Mouse (Mus musculus) hindbrain, embryonic 10.5 days (tissue): ENCODE measurements around the gene Metap1. TPM values are rescaled to one million over a fixed set of nuclear protein-coding genes. Genes with fewer than 3 reads are reported as not detected.
"Not testable (repeated sequence)": the region's sequence is repeated elsewhere in the genome, so short reads cannot be mapped to it uniquely, and the experiment has no call there.

Source experiments
- DNase-seq: peaks from one replicate; pipeline ENCODE4 v3.0.0-alpha.2; 2017; ENCODE audit warnings: low spot score
- H3K27ac ChIP-seq: fragments of 300-500 bp; sonication (generic); 2 replicates; pipeline ENCODE4 v1.5.1; 2016; ENCODE audit warnings: mild to moderate bottlenecking, moderate library complexity
- H3K27me3 ChIP-seq: fragments of 300-500 bp; sonication (generic); 2 replicates; pipeline ENCODE4 v1.6.1; 2016; ENCODE audit warnings: mild to moderate bottlenecking; ENCODE audit not compliant: poor library complexity, insufficient read depth, severe bottlenecking
- H3K36me3 ChIP-seq: fragments of 300-500 bp; sonication (generic); 2 replicates; pipeline ENCODE4 v1.6.1; 2016; ENCODE audit warnings: mild to moderate bottlenecking, moderate library complexity
- H3K4me1 ChIP-seq: fragments of 300-500 bp; sonication (generic); replicated peaks from 2 replicates; pipeline ENCODE4 v1.6.1; 2016; ENCODE audit warnings: mild to moderate bottlenecking
- H3K4me3 ChIP-seq: fragments of 300-500 bp; sonication (generic); 2 replicates; pipeline ENCODE4 v1.5.1; 2016; ENCODE audit warnings: mild to moderate bottlenecking, moderate library complexity
- H3K9me3 ChIP-seq: fragments of 300-500 bp; sonication (generic); 2 replicates; pipeline ENCODE4 v1.6.1; 2016; ENCODE audit warnings: mild to moderate bottlenecking, moderate library complexity
- WGBS: fragments of 180-500 bp; shearing (Covaris S2); methylation state at CpG from one replicate; pipeline ENCODE4 v1.1.7; 2016; 5-methylcytosine and 5-hydroxymethylcytosine counted together
- polyA plus RNA-seq: library from polyadenylated mRNA; unstranded; fragments of >200 nt; fragmentation: Nextera tagmentation; extraction: Ambion mirVana; gene quantifications from 2 replicates; pipeline ENCODE4 v1.2.1, GENCODE M21; 2016

The Metap1 gene
- polyA plus RNA-seq, 1 experiment from 2014 or later, result 51.3 TPM

DNA sequence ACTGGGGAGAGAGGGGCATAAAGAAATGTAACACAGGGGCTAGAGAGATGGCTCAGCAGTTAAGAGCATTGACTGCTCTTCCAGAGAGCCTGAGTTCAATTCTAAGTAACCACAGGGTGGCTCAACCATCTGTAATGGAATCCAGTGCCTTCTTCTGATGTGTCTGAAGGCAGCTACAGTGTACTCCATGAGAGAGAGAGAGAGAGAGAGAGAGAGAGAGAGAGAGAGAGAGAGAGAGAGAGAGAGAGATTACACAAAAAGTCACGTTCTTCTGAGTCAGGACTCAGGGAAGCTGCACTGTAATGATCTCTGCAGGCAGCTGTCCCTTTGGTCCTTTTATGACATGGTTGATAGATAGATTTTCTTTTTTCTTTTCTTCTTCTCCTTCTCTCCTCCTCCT, 5.2 kb upstream of the Metap1 start:
- no peaks in the 10 kb centered on the region for H3K9me3 ChIP-seq
- WGBS, result 56% methylated on average over 1 of the region's 1 CpGs
- no peak overlapping the region for H3K4me3 ChIP-seq
- no peak overlapping the region for H3K27ac ChIP-seq
- H3K36me3 ChIP-seq, result no peaks in the 10 kb centered on the region
- no peaks in the 10 kb centered on the region for H3K27me3 ChIP-seq
- DNase-seq, result no peak
- H3K4me1 ChIP-seq, result peaks cover 19% of the 10 kb centered on the region

DNA sequence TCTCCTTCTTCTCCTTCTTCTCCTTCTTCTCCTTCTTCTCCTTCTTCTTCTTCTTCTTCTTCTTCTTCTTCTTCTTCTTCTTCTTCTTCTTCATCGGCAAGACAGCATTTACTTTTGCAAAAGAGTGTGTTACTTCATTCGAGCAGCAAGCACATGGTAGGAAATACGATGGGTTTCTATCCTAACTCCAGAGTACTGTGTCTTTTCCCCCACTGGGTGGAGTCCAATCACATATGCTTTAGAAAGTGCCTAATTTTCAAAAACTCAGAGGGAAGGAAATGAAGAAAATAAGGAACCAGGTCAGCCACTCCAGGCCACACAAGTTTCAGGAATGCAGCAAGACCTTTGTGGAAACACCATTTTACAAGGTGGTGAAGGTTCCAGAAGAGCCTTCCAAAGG, 4.4 kb upstream of the Metap1 start:
- H3K27me3 ChIP-seq, result no peaks in the 10 kb centered on the region
- DNase-seq, result no peak
- no peaks in the 10 kb centered on the region for H3K36me3 ChIP-seq
- peaks cover 10% of the 10 kb centered on the region for H3K4me1 ChIP-seq
- WGBS, result 87% methylated on average over 3 of the region's 3 CpGs
- H3K4me3 ChIP-seq, result no peak overlapping the region
- no peak overlapping the region for H3K27ac ChIP-seq
- H3K9me3 ChIP-seq, result no peaks in the 10 kb centered on the region

DNA sequence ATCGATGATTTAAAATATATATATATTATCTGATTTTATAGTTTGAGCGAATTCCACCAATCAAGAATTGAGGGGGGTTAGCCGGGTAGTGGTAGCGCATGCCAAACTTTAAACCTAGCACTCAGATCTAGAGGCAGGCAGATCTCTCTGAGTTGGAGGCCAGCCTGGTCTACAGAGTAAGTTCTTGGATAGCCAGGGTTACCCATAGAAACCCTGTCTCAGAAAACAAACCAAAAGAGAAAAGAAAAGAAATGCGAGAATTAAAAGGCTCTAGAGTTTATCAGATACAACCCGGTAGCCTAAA, 671 bp upstream of the Metap1 start:
- H3K9me3 ChIP-seq, result no peaks in the 10 kb centered on the region
- peaks cover 24% of the 10 kb centered on the region for H3K36me3 ChIP-seq
- H3K4me1 ChIP-seq, result peaks cover 14% of the 10 kb centered on the region
- no peaks in the 10 kb centered on the region for H3K27me3 ChIP-seq
- H3K4me3 ChIP-seq, result peak overlapping the region; percentile 92
- WGBS, result 30% methylated on average over 6 of the region's 6 CpGs
- H3K27ac ChIP-seq, result peak overlapping the region; percentile 94
- no peak for DNase-seq

DNA sequence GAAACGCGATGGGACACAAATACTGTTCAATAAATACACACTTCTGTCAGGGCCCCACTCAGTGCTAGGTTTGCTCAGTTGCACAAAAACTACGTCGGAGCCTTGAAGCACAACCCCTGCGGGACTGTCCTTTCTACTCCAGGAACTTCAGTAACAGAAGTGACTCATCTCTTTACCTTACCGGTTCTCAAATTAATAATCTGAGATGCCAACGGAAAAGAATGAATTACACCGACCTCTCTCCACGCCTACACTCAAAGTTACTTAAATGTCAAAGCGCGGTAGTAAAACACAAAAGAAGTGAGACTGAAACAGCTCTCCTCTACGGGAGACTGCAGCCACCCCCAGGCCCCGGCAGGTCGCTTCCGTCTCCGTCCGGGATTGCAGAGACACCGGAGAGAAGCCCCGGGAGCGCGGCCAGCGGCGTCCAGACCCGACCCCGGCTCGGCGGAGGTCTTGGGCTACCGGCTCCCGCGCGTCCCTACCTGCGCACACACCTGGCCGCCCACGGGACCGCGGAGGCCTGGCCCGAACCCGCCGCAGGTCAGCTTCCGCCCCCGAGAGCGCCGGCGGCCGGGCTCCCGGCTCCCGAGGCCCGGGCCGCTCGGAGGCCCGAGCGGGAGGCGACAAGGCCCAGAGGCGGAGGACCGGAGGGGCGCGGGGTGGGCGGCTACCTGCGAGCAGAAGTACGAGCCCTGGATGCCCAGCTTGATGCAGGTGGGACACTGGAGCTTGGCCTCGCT, 560 bp downstream of the Metap1 start:
- Histone ChIP-seq H3K27ac (peak overlapping the region; percentile 94), H3K9me3 (no peaks in the 10 kb centered on the region), H3K4me1 (peaks cover 14% of the 10 kb centered on the region), H3K4me3 (peak overlapping the region; percentile 92), H3K27me3 (no peaks in the 10 kb centered on the region), H3K36me3 (peaks cover 36% of the 10 kb centered on the region)
- WGBS, result under 1% methylated on average over 61 of the region's 61 CpGs
- no peak for DNase-seq

DNA sequence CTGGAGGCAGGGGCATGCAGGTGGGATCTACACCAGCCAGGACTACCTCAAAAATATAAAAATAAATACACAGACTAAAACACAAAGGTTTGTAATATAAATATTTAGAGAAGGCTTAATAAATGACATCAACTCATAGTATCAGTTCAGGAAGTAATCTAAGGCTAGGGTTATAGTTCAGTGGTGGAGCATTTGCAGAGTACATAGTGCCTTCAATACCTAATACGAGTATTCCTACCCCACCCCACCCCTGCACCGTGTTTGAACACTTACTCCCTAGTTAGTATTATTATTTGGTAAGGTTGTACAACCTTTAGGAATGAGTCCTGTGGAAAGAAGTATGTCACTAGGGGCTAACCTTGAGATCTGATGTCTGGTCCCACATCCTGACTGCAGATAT, 6.1 kb downstream of the Metap1 start:
- Histone ChIP-seq H3K9me3 (no peaks in the 10 kb centered on the region), H3K27ac (no peak overlapping the region), H3K36me3 (peaks cover 86% of the 10 kb centered on the region), H3K27me3 (no peaks in the 10 kb centered on the region), H3K4me3 (no peak overlapping the region), H3K4me1 (peaks cover 7% of the 10 kb centered on the region)
- no peak for DNase-seq
- WGBS, result 92% methylated on average over 2 of the region's 2 CpGs

DNA sequence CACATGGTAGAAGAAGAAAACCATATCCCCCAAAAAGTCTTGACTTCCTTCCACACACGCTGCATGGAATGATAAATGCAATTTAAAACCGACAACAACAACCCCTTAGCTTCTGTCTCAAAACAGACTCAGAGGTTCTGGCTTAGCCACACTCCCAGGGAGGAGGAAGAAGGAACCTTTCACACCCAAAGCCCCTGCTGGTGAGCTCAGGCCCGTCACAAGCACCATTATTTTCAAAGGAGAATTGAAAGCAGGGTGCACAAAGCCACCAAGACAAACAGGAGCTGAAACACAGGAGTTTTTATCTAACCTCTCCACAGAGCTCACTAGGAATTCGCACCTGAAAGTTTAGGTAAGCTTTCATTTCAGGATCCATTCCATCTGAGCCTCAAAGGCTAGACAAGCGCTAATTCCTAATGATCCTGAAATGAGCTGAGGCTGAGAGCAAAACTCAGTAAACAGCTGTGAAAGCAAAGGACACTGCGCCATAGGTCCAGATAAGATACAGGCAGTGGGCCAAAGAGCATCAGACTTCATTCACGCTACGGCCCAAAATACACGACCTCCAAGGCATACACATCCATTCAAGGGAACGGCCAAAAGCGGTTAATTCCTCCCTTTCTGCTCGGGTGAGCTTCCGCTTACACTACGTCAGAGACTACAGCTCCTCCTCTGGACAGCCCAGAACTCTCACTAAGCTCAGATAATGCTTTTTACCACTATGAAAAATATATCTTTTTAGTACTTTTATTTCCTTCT, 7.6 kb downstream of the Metap1 start:
- Histone ChIP-seq H3K4me1 (no peaks in the 10 kb centered on the region), H3K36me3 (peaks cover 90% of the 10 kb centered on the region), H3K27ac (no peak overlapping the region), H3K4me3 (no peak overlapping the region), H3K9me3 (no peaks in the 10 kb centered on the region), H3K27me3 (no peaks in the 10 kb centered on the region)
- no peak for DNase-seq
- WGBS, result 77% methylated on average over 14 of the region's 14 CpGs

DNA sequence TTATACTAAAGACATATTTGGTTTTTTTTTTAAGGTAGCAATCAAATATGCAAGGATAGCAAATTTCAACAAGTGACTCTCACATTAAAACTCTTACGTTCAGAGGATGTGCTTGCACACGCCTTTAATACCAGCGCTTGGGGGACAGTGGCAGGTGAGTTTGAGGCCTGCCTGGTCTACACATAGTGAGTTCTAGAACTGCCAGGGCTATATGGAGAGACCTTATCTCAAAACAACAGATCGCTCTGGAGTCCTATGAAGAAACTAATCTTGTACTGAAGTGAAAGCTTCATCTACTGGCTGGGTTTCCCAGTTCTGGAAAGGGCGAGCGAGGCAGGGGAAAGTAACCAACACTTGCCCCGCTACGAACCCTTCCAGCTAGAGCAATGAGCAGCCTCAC, 9.8 kb downstream of the Metap1 start:
- peaks cover 86% of the 10 kb centered on the region for H3K36me3 ChIP-seq
- no peak for DNase-seq
- no peak overlapping the region for H3K4me3 ChIP-seq
- WGBS, result 94% methylated on average over 8 of the region's 8 CpGs
- no peaks in the 10 kb centered on the region for H3K4me1 ChIP-seq
- no peak overlapping the region for H3K27ac ChIP-seq
- H3K9me3 ChIP-seq, result no peaks in the 10 kb centered on the region
- H3K27me3 ChIP-seq, result no peaks in the 10 kb centered on the region

DNA sequence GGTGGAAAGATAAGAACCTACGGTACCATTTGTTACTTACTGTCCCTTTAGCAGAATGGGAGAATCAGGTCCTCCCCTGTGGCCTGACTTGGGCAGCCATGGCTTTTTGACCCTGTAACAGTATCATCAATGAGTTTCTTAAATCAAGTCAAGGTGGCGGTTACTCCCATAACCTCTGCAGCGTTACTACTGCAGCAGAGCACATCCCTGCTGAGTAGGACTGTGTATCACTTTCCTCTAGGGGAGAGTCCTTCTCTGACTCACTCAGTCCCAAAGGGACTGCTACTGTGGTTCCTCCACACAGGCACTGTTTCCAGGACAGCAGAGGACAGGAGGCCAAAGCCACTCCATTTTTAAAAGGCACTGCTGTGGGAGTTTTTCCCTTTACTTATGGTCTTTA, 18.2 kb downstream of the Metap1 start:
- 82% methylated on average over 3 of the region's 3 CpGs for WGBS

DNA sequence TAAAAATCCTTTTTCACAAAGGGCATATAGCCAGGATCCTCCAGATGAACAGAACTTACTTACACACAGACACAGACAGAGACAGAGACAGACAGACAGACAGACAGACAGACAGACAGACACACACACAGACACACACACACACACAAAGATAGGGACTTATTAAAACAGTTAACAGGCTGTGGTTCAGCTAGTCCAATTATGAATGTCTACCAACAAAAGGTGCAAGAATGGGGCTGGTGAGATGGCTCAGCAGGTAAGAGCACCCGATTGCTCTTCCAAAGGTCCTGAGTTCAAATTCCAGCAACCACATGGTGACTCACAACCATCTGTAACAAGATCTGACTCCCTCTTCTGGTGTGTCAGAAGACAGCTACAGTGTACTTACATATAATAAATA, 22.7 kb downstream of the Metap1 start:
- H3K27ac ChIP-seq, DNase-seq, H3K4me1 ChIP-seq, H3K27me3 ChIP-seq, H3K4me3 ChIP-seq, H3K9me3 ChIP-seq: not testable (repeated sequence)
- 91% methylated on average over 1 of the region's 1 CpGs for WGBS
- peaks cover 96% of the 10 kb centered on the region for H3K36me3 ChIP-seq

More for the DNA sequence above, 18.2 kb downstream of the Metap1 start:
- no peaks in the 10 kb centered on the region for H3K9me3 ChIP-seq
- no peak overlapping the region for H3K4me3 ChIP-seq
- H3K27ac ChIP-seq, result no peak overlapping the region
- no peak for DNase-seq
- H3K27me3 ChIP-seq, result no peaks in the 10 kb centered on the region
- H3K36me3 ChIP-seq, result peaks cover 91% of the 10 kb centered on the region
- H3K4me1 ChIP-seq, result no peaks in the 10 kb centered on the region

DNA sequence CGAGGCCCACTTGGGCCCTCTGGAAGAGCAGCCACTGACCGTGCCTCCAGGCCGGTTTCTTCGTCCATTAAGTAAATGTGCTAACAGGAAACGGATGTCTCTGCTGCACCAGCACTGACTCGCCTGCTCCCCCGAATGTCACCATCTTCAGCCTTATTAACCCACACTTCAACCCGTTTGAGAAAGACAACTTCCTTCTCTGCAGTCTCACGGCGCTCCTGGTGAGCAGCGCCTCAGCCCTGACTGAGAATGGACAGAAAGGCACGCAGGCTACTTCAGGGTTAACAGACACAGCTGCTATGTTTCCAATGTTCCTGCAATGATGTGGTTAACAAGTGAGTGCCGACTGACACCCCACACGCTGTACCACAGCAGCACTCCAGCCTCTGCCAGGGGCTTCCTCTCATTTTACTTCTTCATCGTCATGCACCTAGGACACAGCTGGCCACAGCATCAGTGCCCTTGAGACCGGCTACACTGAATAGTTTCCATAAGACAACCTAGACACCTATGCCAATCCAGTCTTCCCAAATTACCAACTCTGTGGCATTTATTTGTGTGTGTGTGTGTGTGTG, 24.7 kb downstream of the Metap1 start:
- H3K4me1 ChIP-seq, result no peaks in the 10 kb centered on the region
- no peaks in the 10 kb centered on the region for H3K9me3 ChIP-seq
- H3K27me3 ChIP-seq, result no peaks in the 10 kb centered on the region
- peaks cover 96% of the 10 kb centered on the region for H3K36me3 ChIP-seq
- H3K27ac ChIP-seq, result no peak overlapping the region
- no peak overlapping the region for H3K4me3 ChIP-seq
- 86% methylated on average over 16 of the region's 16 CpGs for WGBS
- DNase-seq, result no peak

DNA sequence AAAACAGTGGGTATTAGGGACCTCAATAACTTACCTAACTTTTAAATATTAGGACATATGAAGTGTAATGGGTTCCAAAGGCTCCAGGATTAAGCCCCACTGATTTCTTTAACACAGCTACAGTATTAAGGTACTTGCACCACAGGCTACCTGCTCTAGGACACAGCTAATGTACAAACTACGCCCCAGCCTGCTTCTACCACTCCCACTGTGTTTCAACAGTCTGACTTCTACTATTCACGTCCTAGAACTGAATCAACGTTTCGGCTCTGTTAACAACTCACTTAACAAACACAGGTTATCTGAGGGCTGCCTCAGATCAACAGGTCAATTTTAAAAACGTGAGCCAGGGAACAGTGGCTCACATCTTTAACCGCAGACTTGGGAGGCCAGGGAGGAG, 25.5 kb downstream of the Metap1 start:
- WGBS, result 89% methylated on average over 6 of the region's 6 CpGs
- Histone ChIP-seq H3K4me1 (no peaks in the 10 kb centered on the region), H3K36me3 (peaks cover 96% of the 10 kb centered on the region)

DNA sequence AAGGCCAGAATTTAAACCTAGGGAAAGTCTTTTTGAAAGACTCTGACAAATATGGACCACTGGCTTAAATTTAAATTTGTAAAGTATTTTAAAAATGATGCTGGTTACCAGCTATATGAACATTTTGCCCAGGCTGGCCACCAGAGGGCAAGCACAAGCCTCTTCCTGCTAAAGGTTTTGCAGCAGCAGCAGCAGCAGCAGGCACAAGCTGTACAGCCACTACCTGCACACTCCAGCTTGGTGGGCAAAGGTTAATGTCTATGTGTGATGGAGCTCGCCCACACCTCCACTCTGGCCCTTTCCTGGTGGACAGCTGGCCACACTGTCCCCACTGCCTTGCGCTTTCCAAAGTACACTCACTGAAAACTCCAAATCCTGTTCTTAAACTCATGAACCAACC, 26.2 kb downstream of the Metap1 start:
- no peak overlapping the region for H3K27ac ChIP-seq
- H3K4me3 ChIP-seq, result no peak overlapping the region
- peaks cover 96% of the 10 kb centered on the region for H3K36me3 ChIP-seq
- H3K27me3 ChIP-seq, result no peaks in the 10 kb centered on the region
- H3K9me3 ChIP-seq, result no peaks in the 10 kb centered on the region
- H3K4me1 ChIP-seq, result no peaks in the 10 kb centered on the region
- peak; percentile 42 for DNase-seq
- 84% methylated on average over 2 of the region's 2 CpGs for WGBS

More for the DNA sequence above, 25.5 kb downstream of the Metap1 start:
- no peaks in the 10 kb centered on the region for H3K27me3 ChIP-seq
- no peak overlapping the region for H3K27ac ChIP-seq
- H3K4me3 ChIP-seq, result no peak overlapping the region
- no peak for DNase-seq
- no peaks in the 10 kb centered on the region for H3K9me3 ChIP-seq

DNA sequence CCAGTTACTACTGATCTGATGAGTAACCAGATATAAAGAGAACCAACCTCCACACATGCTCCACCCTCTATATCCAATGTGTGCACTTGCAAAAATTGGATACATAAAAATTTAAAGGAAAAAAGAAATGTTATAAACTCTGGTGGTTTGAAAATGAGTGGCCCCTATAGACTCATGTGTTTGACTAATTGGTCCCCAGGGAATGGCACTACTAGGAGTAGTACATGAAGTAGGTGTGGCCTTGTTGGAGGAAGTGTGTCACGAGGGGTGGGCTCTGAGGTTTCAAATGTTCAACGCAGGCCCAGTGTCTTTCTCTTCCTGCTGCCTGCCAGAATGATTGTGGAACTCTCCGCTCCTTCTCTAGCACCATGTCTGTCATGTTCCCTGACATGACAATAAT, 27.5 kb downstream of the Metap1 start:
- Histone ChIP-seq H3K27me3 (no peaks in the 10 kb centered on the region), H3K4me1 (no peaks in the 10 kb centered on the region), H3K27ac (no peak overlapping the region), H3K4me3 (no peak overlapping the region), H3K36me3 (peaks cover 96% of the 10 kb centered on the region), H3K9me3 (no peaks in the 10 kb centered on the region)
- no peak for DNase-seq
- 92% methylated on average over 3 of the region's 3 CpGs for WGBS
